Mouse (Mus musculus) spleen, postnatal 36 days (tissue): ENCODE measurements at regions not wholly inside any gene's neighbourhood (a gene's known extent, or its start where the extent isn't known, plus 50 kb on each side); places are given as distances from the start of the nearest gene placed in this dataset.
"Not testable (repeated sequence)": the region's sequence is repeated elsewhere in the genome, so short reads cannot be mapped to it uniquely, and the experiment has no call there.

Source experiments
- DNase-seq, 2 experiments: peaks; one replicate each; pipeline ENCODE4 v3.0.0; 2022; ENCODE audit warnings: low spot score in 2 of 2, mixed read lengths in 1 of 2

DNA sequence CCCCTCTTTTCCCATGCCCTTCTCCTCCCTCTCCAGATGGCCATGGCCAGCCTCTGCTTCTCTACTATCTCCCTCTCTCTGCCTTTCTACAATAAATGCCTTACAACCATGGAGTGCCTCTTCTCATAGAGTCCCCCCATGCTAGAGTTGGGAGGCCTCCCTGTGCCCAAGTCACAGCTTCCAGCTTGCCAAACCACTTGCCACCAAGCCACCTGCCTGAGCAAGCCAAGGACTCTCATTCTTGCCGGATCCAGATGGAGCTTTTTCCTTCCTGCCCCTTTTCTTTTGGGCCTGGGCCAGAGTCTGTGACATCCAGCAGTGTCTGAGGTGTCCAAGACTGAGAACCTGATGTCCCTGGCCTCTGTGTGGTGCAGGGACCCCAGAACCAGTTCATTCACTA is 367.4 kb upstream of the Arhgap42 start:
- no peak for DNase-seq

DNA sequence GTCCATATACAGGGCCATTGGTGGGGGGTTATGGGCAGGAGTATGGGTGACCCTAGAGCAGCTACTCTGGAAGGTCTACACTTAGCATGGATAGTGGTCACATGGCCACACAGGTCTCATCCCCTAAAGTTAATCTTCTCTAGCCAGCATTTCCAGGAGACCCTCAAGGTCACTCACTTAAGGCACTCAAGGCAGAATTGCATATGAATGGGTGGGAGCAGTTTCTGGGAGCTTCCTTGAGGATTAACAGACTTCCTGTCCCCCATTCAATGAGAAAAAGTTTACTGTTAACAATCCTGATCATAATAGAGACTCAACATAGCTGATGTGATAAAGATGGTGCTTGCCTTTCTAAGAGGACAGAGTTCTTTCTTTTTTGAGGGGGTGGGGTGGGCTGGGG is 352.4 kb upstream of the Arhgap42 start:
- no peak for DNase-seq

DNA sequence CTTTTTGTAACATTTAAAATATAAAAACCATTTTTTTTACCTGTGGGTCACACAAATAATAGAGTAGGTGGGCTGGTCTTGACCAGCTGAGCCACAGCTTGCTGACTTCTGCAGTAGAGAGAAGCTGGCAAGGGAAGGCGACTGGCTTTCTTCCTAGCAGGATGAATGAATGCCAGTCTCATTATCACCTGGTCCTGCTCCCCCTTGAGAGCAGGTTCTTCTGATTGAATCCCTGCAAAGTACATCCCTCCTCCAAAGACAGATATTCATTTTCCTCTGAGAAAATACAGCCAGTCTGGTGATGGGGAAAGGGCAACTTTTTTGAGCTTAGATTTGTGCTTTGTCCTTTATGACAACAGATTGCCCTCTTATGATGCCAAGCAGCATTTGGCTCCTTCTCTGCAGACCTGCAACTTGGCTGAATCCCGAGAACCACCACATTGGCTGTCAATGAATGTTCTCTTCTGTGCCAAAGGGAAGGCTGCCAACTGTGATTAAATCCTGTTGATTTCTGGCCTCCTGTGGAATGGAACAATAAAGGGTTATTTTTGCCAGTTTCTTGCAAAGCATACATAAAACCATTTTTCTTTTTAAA is 344.2 kb upstream of the Arhgap42 start:
- no peak for DNase-seq

DNA sequence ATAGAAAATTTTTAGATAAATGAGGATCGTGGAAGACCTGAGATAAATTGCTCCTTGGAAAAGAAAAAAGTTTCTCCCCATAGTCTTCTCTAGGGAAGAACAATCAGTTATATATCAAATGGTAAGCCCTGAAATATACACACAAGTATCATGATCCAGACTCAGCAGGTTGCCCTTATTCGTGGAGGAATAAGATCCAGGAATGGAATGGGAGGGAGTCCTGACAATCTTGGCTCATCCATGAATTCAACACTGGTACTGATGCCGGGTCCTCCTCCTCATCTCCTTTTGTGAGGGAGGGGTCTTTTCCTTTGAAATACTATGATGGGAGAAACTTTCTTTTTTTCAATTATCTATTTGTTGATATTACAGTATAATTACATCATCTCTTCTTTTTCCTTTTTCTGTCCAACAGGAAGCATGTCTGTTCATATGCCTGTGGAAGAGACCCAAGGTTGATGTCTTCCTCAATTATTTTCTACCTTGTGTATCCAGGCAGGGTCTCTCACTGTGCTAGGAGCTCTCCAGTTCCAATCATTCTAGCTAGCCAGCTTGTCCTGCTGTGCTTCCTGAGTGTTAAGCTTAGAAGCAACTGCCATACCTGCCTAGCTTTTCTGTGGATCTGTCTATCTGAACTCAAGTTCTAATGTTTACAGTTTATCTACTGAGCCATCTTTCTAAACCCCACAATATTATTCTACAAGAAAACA is 343.6 kb upstream of the Arhgap42 start:
- no peak for DNase-seq

DNA sequence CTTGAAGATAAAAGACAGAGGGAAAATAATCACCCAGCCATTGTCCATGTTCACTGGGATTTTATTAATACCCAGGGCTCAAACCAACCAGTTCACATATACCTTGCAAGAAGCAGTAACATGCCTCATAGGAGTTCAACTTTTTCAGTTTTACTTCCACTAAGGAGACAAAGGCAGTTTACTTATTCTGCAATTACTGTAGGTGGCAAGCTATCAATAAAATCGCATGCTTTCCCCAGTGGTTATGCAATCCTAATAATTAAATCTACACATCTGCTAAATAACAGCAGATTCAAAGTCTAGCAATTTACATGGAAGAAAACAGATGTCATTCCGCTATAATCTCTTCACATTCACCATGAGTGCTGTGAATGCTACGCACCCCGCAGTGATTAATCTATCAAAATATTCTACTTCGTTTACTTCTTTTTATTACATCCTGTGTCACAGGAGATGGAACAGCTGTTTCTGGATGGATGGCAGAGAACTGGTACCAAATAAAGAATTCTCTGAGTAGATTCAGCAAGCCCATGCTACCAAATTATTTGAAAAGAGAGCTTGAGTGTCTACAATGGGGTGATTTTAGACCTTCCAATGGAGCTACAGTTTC is 329.2 kb upstream of the Arhgap42 start:
- no peak for DNase-seq

DNA sequence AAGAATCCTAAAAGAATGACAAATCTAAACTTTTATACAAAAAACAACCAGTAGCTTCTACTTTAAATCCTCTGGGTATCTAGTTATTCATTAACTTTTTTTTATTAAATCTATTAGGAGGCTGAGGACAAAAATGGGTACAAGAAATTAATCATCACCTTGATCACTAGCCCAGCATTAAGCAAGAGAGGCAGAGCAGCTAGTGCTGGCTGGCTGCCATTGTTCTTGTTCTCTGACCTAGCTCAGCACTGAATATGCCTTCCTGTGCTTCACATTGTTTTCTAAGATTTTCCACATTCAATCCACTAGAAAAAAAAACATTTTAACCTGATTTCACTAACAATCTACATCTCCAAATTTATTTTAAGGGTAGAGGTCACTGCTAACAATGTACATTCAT is 325.6 kb upstream of the Arhgap42 start:
- DNase-seq: no peak

DNA sequence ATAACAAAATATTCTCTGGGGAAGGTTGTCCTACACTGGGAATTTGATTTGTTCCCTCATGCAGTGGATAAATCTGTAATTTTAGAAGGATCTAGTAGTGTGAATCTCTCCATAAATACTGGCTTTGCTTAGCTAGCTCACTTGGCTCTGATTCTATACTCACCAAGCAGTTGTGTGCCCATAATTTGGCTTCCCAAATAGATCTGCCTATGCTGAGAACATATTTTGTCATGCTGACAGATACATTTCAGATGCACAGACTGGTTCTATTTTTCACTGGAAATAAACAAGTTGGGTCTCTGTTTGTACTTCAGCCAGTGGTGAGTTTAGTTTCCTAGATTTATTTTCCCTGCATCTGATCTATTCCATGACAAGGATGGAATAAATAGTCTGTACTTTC is 309.8 kb upstream of the Arhgap42 start:
- DNase-seq: no peak

DNA sequence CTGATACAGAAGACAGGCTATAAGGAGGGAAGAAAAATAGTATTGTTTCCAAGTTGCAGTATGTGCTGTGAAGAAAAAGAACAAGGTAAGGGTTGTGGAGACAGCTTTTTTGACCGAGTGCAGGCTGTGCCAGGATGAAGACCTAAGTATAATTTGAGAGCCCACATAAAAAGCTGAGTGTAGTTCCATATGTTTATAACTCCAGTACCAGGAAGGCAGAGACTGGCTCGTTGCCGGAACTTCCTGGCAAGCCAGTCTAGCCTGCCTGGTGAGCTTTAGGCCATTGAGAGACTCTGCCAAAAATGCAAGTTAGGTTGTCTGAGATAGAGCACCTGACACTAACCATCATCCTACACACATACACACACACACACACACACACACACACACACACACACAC is 308.7 kb upstream of the Arhgap42 start:
- DNase-seq: no peak

DNA sequence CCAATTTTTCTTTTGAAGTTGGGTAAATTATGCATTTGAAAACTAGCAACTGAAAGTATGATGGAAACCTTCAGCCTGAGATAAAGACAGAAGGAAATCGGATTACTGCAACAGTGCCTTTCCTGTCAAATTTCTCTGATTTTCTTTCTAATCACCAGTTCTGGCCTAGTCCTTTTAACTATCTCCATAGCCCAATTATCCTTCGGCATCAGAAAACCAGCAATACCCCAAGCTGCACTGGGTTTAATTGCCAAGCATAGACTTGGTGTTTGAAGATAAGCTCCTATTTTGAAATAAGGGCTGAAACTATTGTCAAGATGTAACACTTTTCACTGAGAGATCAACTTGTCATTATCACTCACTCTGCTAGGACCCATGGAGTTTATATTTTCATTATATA is 308.2 kb upstream of the Arhgap42 start:
- DNase-seq: no peak

DNA sequence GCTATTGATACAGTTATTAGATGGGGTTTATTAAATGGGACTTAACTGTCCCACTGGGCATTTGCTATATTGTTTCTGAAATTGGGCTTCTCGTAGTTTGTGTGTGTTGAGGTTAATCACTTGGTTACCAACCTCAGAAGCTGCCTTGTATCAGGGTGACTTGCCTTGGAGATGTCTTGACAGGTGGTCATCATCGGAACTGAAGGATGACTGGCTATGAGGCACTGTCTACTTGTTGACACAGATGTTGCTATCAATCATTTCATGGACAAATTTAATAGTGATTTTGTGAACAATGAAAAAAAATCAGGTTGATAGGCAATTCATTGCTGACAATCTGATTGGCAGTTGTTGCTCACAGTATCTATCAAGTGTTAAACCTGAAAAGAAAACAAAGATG is 261.4 kb upstream of the Arhgap42 start:
- no peak for DNase-seq

DNA sequence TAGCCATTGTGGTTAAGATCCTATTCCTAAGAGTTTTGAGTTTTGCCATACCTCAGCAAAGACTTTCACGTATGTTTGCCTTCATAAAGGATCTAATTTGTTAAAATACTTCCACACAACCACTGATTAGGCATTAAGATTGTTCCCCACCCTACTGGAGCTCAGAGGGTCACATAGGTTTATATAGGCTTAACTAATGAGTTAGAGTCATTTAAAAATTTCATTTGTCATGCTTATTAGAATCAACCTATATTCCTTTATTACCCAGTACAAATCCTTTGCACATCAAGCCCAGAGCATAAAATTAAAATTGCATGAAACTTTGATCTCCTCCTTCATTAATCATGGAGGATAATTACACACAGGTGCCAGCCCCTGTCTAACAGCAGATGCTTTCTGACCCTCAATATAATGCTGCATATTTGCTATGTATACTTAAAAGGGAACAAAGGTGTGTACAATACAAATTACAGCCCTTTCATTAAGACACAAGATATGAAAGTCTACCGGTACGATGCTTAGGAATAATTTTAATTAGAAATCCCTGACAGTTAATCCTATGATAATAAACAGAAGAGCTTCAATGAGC is 254.8 kb upstream of the Arhgap42 start:
- DNase-seq: no peak

DNA sequence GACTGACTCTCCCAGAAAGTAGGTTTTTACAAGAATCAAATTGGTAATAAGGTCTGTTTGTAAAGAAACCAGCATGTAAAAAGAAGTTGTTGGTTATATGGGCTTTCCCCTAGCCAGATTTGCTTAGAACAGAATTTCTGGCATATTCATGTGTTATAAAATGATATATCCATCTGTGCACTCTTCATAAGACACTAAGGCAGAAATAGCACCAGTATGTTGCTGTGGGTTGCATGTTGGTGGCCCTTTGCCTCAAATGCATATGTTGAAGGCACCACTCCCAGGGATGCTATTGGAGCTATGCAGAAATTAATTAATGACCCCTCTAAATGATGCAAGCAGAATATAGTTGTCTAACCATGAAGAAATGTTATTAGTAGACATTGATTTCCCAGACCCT is 238.2 kb upstream of the Arhgap42 start:
- DNase-seq: no peak

DNA sequence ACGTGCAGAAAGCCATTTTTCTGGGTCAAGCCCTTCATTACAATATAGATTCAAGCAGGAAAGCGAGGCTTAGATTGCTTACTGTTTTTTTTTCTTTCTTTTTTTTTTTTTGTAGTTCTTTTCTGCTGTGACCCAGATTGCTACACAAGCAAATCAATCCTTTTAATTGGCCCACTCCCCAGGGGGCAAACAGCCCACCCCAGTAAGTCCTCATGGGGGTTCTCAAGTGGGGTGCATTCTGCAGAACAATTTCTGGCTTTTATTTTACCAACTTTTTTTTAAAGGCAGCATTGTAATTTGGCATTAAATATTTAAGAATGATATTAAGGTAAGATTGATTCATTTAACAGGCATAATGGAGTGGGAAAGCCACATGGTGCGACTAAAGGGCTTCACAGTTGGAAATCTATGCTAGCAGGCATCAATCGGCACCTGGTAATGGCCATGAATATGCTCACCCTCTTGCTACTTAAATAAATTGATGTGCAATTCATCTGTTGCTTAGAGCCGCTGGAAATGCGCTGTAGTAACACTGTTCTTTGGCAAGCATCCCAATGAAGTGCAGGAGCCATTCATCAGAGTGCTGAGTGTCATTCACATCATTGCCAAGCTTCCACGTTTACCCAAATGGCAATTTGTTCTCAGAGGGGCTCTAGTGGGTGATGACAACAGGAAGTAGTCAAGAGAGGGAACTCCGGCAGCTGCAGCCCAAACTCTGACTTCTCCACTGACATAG is 236.3 kb upstream of the Arhgap42 start:
- no peak for DNase-seq

DNA sequence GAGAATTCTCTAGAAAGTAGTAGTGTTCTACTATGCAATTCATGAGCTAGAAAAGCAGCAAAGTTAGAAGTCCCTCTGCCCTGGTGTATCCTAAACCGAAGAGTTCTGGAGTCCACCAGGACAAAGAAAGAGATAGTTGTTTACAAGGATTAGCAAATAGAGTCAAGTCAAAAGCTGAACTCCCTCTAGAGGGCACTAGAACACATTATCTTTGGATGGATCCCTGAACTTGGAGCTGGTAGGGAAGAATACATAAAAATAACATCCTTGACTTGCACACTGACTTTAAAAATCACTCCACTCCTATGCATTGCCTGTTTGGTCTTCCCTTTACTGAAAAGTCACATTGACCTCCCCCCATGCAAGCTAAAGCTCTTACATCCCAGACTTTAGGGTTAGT is 205.3 kb upstream of the Arhgap42 start:
- DNase-seq: no peak

DNA sequence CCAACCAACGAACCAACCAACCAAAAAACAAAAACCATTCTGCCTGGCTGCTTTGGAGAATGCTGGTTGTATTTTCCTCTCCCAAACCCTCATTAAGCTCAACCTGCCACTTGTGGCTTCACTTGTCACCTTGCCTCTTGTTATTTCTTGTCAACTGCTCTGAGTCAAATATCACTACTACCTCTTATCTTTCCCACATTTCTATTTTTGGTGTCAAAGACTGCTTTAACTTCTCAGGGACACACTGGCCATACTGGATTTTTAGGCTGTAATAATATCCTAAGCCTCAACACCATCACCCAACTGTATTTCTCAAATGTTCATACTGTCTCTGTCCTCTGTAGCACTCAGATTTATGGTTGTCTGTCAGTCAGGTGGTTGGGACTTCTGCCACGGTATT is 181.4 kb upstream of the Arhgap42 start:
- no peak for DNase-seq

DNA sequence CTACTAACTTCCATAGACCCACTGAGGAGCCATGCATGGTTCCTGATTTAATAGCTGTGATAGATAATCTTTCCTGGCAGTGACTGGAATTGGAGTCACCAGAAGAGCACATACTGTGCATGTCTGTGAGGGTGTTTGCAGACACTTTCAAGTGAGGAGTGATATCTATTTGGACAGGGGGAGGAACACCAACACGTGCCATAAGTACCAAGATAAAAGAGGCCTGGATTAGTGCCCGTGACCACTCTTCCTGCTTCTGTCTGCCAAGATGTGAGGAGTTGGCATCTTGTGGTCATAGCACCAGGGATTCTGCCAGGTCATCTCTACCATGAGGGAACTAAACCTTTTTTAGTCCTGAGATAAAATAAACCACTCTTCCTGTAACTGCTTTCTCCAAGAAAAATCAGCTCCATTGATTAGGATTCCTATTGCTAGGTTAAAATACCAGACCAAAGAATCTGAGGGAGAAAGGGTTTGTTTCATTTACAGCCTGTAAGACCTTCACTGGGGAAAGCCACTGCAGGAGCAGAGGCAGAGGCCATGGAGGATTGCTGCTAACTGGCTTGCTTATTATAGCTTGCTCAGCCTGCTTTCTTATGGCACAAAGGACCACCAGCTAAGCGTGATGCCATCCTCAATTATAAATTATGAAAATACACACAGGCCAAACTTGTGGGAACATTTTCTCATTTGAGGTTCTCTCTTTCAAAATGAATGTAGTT is 173.7 kb upstream of the Arhgap42 start:
- no peak for DNase-seq

DNA sequence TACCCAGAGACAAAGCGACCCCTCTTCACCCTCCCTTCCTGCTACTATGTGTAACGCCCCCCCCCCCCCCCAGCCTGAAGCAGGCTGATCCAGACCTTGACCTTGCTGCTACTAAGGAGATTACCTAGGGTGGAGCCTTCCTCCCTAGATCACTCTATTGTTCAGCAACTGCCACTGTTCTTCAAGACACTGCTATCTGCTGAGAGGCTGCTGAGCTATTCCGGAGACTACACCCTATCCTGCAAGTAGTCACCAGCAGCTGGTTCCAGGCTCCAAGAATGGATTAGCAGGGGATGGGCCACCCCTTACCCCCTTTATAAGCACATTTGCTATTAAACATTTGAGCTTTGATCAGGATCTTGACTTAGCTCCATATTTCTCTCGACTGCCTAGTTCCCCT is 155.3 kb upstream of the Arhgap42 start:
- DNase-seq: not testable (repeated sequence)

DNA sequence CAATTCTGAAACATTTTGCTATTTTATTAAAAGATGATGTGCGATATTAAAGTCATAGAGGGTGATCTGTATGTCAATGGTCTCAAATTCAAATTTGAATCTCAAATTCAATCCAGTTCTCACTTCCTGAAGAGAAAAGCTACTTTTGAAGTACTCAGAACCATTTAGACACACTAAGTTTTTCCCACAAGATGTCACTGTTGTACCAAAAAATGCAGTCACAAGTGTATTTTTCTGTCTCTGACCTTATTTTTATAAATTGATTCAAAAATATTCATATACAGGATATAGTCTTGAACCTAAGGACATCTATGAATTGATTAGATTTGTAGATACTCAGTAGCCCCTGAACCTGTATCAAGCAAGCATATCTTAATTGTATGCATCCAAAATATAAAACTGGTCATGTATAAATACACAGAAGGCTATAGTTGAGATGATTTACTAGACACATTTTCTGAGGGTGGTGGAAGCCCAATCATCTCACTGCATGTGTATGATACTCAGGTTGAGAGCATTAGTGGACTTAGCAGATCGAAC is 137.8 kb upstream of the Arhgap42 start:
- DNase-seq: no peak

DNA sequence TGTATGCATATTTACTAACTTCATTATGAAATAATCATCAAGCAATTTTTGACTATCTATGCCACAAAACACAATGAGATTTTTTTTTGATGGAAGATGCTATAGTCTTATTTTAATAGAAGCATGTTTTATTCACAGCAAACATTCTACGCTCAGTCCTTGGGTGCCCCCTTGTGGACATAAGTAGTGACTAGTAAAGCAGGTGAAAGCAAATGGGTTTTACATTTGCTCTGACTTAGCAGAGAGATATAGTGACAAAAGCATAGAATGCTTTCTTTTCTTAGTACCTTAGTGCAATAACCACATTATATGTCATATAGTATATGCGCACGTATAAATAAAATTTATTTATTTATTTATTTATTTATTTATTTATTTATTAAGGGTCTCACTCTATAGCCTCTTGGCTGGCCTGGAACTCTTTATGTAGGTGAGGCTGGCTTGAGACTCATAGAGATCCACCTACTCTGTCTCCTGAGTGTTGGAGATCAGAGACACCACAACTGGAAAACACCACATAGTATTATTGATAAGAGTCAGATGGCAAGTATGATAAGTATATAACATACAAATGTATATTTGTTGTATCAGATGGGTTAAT is 136.5 kb upstream of the Arhgap42 start:
- DNase-seq: peak in 1 of 2 experiments; percentile 7

DNA sequence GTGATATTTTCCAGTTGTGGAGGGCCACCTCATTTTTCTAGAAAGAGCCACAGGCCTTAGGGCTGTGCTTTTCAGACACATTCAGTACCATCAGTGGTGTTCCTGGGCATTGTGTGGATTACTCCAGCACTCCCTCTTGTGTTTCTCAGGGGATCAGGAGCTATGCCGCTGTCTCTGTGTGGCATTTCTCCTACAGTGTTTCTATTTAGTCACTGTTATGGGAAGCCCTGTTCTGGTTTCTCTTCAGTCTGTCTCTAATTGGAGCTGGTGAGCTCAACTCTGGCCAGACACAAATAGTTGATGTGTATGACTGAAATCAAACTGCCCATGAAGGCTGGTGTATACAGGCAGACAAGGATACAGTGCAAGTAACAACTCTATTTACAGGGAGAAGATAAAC is 133.7 kb upstream of the Arhgap42 start:
- DNase-seq: no peak

DNA sequence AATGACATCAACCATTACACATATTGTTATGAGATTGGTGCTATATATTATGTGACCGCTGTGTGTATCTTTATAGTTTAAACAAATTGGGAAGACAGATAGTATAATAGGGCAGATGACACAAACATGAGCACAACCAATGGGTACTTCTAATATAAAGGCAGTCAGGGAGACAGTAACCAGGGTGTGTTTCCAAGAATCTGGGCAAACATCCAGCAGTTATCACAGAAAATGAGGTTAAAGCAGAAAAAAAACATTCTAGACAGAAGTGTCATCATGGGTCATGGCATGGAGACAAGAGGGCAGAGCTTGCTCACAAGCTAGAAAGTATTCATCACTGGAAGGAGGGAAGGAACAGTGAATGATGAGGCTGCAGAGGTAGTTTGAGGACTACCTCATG is 129.8 kb upstream of the Arhgap42 start:
- DNase-seq: no peak
